Mouse (Mus musculus) CD4-positive, CD25-positive, alpha-beta regulatory T cell, adult 2 months (primary cell): ENCODE data around the gene Fbxw28.
"Not testable (repeated sequence)": the region's sequence is repeated elsewhere in the genome, so short reads cannot be mapped to it uniquely, and the experiment has no call there.

Source experiments
- DNase-seq: peaks from one replicate; pipeline ENCODE4 v3.0.0-alpha.2; 2012; ENCODE audit warnings: low read depth, low spot score

Fbxw28 gene

DNA sequence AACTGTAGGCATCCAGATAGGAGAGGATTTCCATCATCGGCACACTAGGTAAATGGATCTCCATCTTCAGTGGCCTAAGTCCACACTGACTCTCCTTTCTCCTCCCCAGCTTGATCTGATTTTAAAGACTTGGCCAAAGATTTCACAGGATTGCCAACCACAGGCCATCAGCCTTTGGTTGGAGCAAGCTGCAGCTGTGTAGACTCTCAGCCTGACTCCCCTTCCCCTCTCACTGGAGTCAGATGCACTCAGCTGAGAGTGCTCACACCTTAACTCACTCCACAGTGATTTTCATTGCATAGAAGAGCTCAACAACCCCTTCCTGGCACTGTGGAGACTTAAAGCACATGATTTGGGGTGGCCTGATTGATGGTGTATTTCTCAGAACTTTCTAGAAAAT, at the start of gene Fbxw28:
Gene Fbxw28, minus strand, starts transcription at position 101 of the 400 bp plus-strand sequence.
- DNase-seq = not testable (repeated sequence)

DNA sequence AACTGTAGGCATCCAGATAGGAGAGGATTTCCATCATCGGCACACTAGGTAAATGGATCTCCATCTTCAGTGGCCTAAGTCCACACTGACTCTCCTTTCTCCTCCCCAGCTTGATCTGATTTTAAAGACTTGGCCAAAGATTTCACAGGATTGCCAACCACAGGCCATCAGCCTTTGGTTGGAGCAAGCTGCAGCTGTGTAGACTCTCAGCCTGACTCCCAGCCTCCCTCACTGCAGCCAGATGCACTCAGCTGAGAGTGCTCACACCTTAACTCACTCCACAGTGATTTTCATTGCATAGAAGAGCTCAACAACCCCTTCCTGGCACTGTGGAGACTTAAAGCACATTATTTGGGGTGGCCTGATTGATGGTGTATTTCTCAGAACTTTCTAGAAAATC, 51.9 kb downstream of the Fbxw28 start, which contains the start of gene Fbxw14:
Gene Fbxw14, minus strand, starts transcription at position 101 of the 400 bp plus-strand sequence.
- not testable (repeated sequence) for DNase-seq
